Mouse (Mus musculus) CD4-positive, CD25-positive, alpha-beta regulatory T cell, adult 4 months (primary cell): Measurements from ENCODE around the gene Stk24. TPM values are rescaled to one million over a fixed set of nuclear protein-coding genes. Genes with fewer than 3 reads are reported as not detected.
"Not testable (repeated sequence)": the region's sequence is repeated elsewhere in the genome, so short reads cannot be mapped to it uniquely, and the experiment has no call there.

Source experiments
- ATAC-seq: one replicate; pipeline ENCODE4 v1.8.0; 2017
- polyA plus RNA-seq, 2 experiments: library from polyadenylated mRNA; unstranded; fragments of 100-300 nt; shearing (Covaris generic); gene quantifications; one replicate each; pipeline ENCODE4 v1.2.1; 2017

Gene Stk24
- 10 to 100 TPM; 63.3 to 68.7 TPM for polyA plus RNA-seq

- ATAC-seq, result no peak
Measured at GRCm38 (mm10) chr14:121379827-121380145, at the start of gene Stk24. Gene Stk24, minus strand, starts transcription at chr14:121380011.

DNA sequence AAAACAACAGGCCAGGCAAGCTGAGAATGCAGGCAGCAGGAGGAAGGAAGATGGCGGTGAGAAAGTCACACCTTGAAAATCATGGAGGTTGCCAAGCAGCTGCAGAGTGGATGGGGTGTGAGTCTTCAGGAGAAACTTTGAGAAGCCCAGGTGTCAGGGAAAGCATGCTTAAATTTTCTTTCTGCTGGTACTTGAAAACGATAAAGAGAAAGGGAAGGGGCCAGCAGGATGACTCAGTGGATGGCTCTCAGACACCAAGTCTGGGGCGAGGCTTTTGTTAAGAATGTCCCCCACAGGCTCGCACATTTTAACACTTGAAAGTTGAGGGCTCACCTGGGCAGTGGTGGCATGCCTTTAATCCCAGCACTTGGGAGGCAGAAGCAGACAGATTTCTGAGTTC lies 48.3 kb upstream of the Stk24 start:
- no peak for ATAC-seq

DNA sequence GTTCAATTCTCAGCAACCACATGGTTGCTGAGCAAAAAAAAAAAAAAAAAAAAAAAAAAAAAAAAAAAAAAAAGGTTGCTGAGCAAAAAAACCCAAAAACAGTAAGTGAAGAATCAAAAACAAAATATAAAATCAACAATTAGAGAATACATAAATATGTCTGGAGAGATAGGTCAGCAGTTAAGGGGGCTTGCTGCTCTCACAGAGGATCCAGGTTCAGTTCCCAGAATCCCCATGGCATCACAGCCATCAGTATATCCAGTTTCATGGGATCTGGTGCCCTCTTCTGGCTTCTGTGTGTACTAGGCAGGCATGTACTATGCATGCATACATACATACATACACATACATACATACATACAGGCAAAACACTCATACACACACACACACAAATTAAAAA lies 46.9 kb upstream of the Stk24 start:
- ATAC-seq, result no peak

DNA sequence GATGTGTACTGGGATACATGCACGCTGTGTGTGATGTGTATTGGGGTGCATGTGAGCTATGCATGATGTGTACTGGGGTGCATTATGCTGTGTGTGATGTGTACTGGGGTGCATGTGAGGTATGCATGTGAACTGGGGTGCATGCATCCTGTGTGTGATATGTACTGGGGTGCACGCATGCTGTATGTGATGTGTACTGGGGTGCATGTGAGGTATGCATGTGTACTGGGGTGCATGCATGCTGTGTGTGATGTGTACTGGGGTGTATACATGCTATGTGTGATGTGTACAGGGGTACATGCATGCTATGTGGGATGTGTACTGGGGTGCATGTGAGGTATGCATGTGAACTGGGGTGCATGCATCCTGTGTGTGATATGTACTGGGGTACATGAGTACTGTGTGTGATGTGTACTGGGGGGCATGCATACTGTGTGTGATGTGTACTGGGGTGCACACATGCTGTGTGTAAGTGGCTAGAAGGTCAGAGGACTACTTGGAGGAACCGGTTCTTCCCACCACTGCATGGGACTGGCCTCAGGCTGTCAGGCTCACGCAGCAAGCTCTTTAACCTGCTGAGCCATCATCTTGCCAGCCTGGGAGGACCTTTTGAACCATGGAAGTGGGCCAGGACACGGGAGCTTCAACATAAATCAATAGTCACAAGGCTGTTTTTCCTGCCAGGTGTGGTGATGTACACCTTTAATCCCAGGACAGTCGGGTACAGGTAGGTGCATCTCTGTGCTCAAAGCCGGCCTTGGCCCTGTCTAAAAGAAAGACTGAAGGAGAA lies 45.4 kb upstream of the Stk24 start:
- no peak for ATAC-seq

GRCm38 (mm10) chr14:121423341-121423751 lies 43.5 kb upstream of the Stk24 start:
- no peak for ATAC-seq

- ATAC-seq, result peak; percentile 64
Measured at GRCm38 (mm10) chr14:121422664-121423340, 43.0 kb upstream of the Stk24 start.

- ATAC-seq, result no peak
Measured at GRCm38 (mm10) chr14:121422000-121422399, 42.2 kb upstream of the Stk24 start.

- ATAC-seq, result no peak
Measured at GRCm38 (mm10) chr14:121417594-121417993, 37.8 kb upstream of the Stk24 start.

- peak; percentile 90 for ATAC-seq
Measured at GRCm38 (mm10) chr14:121416626-121417319, 37.0 kb upstream of the Stk24 start.

DNA sequence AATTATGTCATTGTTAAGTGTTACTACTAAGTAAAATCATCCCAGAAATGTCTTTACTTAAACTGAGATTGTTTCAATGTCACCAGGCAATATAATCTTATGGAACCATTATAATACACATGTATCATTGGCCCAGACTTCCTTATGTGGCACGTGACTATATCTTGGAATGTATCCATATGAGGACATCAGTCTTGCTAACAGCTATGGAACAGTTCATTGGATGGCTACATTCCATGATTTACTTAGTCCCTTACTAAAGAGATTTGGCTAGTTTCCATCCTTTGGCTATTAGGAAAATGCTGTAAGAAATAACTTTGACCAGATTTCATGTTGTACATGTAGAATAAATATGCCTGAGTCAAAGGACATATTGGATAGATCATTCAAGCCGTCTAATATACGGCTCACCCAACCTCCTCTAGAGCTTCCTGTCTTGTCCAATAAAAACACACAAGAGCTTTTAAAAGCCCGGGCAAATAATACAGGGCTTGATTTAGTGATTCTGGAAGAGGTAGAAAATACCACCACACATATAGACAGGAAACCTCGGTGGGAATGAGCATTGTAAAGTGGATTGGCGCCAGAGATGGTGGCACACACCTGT lies 34.9 kb upstream of the Stk24 start:
- ATAC-seq, result no peak

- not testable (repeated sequence) for ATAC-seq
Measured at GRCm38 (mm10) chr14:121413726-121414125, 33.9 kb upstream of the Stk24 start.

GRCm38 (mm10) chr14:121408944-121409343 lies 29.1 kb upstream of the Stk24 start:
- peak; percentile 61 for ATAC-seq

DNA sequence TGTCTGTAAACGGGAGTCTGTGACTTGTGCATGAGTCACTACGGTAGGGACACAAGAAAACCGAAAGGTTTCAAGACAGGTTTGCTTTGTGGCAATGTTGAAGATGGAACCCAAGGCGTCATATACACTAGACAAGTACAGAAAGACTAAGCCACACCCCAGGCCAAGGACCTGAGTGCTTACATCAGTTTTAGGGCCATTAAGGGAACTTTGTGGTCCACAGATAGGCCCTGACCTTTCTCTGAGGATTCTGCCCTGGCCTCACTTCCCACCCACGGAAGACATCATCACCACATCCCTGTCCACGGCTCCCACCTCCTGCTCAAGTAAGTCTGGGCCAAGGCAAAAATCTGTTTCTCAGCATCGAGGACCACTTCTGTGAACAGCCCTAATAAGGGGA lies 27.1 kb upstream of the Stk24 start:
- ATAC-seq, result no peak

GRCm38 (mm10) chr14:121405546-121405945 lies 25.7 kb upstream of the Stk24 start:
- ATAC-seq, result no peak

GRCm38 (mm10) chr14:121405120-121405519 lies 25.3 kb upstream of the Stk24 start:
- peak; percentile 92 for ATAC-seq

- ATAC-seq, result no peak
Measured at GRCm38 (mm10) chr14:121399676-121400075, 19.9 kb upstream of the Stk24 start.

DNA sequence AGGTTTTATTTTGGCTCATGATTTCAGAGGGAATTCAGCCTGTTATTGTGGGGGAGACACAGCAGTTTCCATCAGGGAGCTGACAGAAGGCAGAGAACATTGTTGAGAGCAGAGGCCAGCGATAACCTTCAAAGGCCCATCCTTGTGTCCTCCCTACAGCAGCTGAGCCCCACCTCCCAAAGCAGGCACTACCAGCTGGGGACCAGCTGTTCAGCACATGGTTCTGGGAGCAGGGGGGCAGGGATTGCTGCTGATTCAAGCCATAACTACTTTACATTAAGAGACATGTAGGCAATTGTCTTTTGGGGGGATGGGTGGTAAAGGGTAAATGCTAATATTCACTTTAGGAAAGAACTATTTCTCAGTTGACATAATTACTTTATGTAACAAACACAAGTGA lies 17.7 kb upstream of the Stk24 start:
- no peak for ATAC-seq

- no peak for ATAC-seq
Measured at GRCm38 (mm10) chr14:121395125-121395524, 15.3 kb upstream of the Stk24 start.

DNA sequence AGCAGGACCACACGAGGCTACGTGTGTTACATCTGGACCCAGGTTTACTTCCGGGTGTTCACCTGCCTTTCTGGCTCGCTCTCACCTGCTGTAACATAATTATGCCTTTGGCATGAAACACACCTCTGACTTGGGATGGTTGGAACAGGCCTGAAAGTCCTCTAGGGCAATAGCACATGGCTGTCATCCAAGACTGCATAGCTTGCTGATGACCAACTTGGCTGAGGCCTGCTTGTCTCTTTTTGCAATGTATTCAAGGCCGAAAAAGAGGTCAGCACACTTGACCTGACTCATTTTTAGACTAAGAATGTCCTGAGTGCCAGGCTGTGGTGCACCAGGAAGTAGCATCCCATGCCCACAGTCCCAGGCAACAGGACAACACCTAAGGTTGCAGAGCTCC lies 12.1 kb upstream of the Stk24 start:
- no peak for ATAC-seq

DNA sequence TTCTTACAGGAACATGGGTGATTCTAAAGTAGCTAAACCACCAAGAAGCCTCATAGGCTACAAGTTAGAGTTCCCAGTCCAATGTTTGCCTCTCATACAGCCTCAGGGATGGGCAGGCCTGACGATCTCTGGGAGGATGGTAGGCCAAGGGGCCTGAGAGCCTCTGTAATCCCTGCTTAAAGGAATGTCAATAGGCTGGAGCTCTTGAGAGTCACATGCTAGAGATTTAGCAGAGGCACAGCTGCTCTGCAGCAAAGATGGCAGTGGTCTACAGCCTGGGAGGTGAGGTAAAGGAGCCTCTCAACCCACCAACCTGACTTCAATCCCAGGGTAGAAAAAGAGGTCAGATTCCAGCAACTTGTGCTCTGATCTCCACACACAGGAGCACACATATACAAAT lies 7.9 kb upstream of the Stk24 start:
- ATAC-seq, result no peak

DNA sequence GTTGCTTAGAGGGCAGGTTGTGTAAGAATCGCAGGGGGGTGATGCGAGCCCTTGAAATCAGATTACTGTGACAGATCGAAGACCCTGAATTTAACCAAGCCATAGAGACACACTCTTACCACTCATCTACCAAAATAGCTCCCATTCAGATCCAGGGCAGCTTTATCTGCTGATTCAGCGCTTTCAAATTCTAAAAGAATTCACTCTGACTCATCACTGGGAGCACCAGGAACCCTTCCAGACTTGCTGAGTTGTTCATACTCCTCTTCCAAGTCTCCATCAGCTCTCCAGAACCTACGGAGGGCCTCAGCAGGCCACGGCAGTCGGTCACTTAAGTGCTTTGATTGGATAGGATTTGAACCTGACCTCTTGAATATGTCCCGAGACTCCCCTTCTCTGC lies 5.6 kb upstream of the Stk24 start:
- ATAC-seq, result no peak

DNA sequence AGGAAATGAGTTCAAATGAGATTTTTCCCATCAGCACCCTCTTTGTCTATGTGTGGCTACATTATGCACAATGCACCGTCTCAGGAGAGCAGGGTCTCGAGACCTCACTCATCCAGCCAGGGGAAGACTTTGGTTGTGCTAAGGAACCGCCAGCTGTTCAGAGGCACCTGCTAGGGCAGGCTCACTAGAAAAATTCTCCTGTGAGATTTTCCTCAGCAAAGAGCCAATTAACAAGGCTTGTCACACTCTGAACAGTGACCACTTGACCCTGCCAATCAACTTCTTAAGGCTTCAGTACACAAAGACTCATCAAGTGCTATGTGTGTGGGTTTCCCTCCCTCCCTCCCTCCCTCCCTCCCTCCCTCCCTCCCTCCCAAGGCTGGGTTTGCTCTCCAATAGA lies 4.0 kb upstream of the Stk24 start:
- ATAC-seq, result no peak

GRCm38 (mm10) chr14:121379116-121379826 lies 540 bp downstream of the Stk24 start:
- ATAC-seq, result peak; percentile 57
